Mouse (Mus musculus): ENCODE measurements around the gene Fkbp15.

Gene Fkbp15

DNA sequence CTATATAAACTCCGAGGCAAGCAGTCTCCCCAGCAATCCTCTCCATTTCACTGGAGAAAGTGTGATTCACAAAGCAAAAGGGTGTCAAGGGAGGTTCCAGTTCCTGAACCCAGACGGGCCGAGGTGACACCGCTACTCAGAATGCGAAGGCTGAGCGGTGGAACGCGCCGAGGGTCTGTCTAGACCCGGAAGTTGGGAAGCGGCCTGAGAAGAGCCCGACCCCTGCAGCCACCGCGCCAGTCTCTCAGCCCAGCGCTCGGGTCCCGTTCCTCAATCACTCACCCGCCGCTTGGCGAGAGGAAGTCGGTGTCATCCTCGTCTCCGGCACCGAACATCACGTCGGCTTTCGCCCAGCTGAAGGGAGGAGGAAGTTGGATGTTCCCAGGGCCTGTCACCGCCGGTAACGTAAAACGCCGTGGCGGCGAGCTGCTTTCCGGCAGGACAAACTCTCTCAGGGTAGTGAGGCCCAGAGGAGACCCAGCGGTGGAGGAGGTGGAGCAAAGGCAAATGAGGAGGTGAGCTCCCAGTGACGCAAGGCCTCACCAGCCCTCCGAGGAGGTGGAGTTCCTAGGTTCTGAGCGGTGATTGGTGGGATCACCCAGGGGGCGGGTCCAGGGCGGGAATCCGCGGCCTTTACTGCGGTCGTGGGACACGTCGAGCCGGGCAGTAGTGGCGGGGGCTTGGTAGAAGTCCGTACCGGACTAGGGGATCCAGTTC is at the start of gene Fkbp15, which contains the start of gene Slc31a1:
Gene Fkbp15, minus strand, starts transcription at position 461 of the 717 bp plus-strand sequence.
Gene Slc31a1, plus strand, starts transcription at position 640 of the 717 bp plus-strand sequence.
- DNase-seq, result peak; percentile 96

DNA sequence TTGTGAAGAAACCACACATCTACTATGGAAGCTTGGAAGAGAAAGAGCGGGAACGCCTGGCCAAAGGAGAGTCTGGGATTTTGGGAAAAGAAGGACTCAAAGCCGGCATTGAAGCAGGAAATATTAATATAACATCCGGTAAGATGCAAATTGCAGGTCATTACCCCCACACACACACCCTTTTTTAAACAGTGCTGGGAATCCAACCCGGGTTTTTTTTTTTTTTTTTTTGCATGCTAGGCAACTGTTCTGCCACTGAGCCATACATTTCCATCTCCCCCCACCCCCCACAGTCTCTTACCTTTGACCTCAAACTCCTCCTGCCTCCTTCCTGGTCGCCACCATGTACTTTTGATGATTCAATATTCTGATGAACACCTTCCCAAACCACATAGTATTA is 49.3 kb upstream of the Fkbp15 start:
- DNase-seq, result no peak

DNA sequence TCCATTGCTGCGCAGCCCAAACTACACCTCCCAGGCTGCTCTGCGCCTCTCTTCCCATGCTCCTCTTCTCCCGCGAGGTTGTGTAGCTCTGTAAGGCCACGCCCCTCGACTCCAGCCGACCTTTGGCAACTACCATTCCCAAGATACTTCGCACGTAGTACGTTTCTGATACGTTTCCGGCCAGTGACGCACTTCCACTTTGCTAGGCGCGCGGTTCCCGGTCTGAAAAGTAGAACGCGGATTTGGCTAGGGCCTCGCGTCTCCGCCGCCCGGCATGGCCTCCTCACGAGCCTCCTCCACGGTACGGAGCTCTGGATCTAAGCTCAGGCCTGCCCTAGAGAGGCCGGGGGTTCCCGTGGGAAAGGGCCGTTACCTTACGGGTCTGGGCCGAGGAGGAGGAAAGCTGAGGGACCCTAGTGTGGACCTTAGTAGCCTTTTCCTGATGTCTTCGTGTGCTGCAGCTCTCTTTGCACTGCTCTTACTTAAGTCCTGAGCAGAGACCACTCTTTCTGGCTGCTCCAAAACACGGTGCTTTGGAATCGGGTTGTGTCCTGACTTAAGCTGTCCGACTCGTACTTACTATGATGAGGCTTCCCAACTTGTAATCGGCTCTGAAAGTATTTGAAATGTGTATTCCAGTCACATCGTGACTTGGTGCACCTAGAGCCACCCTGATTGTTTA is 48.4 kb upstream of the Fkbp15 start, which contains the start of the genes Cdc26 and Prpf4:
Gene Cdc26, minus strand, starts transcription at position 42 of the 682 bp plus-strand sequence.
Gene Prpf4, plus strand, starts transcription at position 197 of the 682 bp plus-strand sequence.
- DNase-seq, result peak; percentile 98

DNA sequence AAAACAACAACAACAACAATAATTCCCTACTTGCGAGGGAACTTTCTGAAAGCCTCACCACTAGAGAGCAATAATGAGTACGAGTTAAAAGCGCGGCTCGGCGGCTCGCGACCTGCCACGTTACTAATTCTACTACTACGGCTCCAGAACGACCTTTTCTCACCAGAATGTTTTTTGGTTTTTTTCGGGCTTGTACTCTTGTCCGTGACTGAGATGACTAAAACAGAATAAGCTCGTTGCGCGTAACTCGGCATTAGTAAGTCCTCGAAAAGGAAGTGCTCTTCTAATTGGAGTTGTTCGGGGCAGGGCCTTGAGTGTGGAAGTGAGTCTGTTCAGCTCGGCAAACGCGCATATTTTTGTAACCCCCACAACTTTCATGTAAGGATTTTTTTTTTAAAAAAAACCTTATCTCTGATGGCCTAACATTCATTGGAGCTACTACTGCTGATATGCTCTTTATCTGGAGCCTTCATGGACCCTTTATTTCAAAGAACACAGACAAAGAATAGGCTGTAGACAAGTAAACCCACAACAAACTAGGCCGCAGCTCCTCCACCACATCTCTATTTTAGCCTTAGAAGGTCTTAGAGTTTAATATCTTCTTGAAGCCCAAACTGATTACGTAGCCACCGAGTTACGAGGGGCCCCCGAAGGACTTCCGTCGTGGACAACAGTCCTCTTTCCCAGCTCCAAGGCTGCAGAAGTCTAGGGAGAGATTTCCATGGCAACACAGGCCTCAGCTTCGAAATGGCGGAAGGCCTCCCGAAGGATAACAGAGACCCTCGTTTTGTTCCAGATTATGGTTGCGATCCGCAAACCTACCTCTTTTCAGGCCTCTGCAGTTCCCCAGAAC is 47.6 kb upstream of the Fkbp15 start:
- DNase-seq, result peak; percentile 74

DNA sequence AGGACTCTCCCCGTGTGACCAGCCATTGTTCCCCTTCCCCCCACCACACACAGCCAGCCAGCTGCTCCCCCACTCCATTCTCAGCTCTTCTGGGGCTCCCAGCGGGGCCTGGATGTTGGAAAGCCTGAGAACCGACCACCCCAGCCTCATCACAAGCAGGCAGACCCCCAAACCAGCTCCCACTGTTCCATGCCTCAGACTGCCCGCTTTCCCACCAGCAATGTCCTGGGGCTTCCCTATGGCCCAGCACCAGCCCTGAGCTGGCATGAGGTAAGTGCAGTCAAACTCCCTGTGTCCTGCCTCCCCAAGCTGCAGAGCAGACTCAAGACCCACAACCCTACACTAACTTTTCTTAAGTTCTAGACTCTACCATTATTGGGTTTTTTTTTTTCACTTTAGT is 45.8 kb upstream of the Fkbp15 start:
- DNase-seq, result no peak

DNA sequence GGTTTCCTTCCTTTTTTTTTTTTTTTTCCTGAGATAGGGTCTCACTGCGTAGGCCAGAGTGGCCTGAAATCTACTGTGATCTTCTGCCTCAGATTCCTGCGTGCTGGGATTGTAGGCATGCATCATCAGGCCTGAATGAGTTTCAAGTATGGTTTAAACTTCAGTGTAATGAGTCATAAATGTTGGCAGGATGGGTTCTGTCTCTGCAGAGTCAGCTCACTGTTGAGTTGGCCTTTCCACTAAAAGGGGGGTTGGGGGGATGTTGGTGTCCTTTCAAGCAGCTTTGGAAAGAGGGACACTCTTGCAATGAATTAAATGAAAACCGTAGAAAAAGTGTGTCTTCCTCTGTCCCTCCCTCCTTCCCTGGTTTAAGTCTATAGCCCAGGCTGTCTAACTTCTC is 38.6 kb upstream of the Fkbp15 start:
- DNase-seq, result no peak

DNA sequence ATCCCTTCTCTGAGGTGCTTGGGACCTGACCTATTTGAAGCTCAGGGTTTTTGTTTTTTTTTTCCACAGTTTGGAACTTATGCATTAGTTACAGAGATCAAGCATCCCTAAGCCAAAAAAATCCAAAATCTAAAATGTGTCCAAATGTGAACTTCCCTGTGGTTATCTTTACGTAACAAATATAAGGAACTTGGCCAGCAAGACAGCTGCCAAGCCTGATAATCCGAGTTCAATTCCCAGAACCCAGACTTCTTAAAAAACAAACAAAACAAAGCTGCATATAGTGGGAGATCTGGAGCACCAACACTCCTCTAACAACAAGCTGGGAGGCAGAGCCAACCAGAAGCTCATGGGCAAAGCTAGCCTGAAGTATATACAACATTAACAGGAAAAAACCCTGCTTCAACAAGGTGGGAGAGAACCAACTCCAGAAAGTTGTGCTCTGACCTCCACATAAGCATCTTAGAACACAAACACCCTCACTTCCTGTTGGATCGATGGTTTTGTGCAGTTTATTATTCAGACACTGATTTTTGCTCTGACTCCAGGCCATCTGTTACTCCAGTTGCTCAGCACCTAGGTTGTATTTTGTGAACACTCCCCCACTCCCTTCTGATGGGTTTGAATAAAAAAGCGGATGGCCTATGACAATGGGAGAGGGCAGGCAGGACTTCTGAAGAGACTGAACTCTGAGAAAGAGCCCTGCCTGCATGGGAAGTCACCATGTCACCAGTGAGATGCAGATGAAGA is 37.4 kb upstream of the Fkbp15 start:
- DNase-seq, result no peak

DNA sequence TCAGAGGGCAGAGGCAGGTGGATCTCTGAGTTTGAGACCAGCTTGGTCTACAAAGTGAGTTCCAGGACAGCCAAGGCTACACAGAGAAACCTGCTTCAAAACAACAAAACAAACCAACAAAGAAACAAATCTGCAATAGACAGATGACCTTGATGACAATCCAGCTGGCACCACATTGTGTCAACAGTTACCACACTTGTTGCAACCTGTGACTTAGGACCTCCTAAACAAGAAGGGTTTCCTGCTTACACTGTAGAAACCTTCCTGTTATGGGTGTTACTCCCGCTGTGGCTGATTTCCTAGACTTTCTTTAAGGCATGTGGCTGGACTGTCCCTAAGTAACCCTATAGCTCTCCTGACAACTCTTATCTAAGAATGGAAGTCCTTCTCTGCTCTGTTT is 35.5 kb upstream of the Fkbp15 start:
- no peak for DNase-seq

DNA sequence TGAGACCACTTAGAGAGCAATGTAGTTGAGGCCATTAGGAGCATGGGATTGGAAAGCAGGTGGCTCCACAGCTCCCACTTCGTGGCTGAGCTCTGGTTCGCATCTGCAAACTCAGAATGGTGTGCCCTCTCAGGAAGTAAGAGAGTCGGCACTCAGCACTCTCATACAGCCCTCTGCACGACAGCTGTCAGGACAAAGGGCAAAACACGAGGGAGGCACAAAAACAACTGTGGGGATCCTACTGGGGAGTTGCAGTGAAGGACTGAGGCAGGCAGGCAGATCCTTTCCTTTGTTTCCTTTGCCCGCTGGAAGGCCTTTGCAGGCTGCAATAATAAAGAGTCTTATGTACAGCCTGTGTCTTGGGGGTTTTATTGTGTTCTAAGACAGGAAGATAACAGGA is 33.1 kb upstream of the Fkbp15 start:
- DNase-seq, result no peak

DNA sequence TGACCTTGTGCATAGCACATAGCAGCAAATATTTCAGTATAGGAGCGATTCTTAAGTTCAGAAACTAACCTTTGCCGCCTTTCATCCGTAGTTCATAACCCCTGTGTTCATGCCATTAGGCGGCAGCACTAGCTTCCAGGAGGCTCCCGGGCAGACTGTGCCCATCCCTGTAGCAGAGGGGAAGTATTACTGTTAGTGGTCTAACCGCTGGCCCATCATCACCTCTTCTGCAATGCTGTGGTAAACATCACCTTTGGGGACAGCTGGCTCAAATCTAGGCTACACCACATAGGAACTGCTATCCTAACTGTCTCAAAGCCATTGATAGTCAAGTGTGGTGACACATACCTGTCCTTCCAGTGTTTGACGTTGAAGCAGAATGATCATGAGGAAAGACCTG is 31.5 kb upstream of the Fkbp15 start:
- DNase-seq, result no peak

DNA sequence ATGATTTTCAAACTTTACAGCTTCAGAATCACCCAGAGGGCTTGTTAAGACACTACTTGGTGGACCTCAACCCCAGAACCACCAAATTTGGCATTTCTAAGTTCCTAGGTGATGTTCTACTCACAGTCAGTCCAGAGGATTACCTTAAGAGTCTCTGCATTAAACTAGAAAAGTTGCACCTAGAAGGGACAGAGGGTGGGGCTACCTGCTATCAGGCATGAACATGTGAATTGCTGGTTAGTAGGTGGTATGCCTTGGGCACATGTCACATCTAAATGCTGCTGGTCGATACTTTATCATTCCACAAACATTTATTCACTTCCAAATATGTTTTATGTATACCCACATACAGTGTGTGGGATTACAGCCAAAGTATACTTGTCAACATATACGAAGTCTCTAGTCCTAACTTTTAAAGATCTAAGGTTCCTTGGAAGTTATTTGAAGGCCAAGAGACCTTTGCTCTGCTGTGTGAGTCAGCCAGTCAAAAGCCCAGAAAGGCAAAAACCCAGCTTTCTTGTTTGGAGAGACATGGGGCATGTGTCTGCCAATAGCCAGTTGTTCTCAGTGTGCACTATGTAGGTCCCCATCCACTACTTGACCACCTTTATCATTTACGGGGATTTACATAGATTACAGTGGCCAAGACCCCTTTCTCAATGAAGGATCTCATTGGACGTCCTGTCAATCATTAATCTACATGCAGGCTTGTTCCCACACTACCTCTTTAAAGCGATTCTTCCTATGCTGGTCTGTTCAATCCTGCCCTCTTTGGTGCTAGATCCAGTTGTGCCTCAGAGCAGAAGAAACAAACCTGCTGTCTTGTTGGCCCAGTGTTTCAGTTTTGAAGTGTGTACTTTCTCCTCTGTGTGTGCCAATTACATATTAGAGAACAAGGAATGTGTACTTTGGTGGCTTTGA is 29.5 kb upstream of the Fkbp15 start:
- peak; percentile 23 for DNase-seq

DNA sequence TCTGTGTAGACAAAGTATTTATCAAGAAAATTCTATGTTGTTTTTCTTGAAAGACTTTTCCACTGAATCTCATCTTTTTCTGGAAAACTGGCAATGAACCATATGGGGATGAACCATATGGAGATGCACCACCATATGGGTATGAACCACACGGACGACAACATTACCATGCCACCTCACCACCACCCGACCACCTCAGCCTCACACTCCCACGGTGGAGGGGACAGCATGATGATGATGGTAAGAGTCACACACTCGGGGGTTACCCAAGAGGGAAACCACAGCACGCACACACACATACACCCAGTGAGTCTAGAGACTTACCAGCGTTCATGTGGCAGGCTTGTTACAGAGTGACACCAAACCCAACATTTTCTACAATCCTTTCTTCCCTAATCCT is 25.1 kb upstream of the Fkbp15 start:
- no peak for DNase-seq

DNA sequence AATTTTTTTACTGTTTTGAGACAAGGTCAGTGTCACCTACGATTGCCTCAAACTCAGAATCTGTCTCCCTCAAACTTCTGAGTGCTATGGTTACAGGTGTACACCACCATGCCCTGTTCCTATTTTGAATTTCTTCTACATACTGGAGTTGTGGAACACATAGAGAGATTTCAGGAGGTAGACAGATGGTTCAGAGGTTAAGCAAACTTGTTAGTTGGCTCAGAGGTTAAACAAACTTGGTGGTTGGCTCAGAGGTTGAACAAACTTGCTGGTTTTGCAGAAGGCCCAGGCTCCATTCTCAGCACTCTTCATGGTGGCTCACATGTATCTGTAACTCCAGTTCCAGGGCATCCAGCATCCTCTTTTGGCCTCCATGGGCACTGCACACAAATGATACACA is 23.8 kb upstream of the Fkbp15 start:
- DNase-seq, result no peak

DNA sequence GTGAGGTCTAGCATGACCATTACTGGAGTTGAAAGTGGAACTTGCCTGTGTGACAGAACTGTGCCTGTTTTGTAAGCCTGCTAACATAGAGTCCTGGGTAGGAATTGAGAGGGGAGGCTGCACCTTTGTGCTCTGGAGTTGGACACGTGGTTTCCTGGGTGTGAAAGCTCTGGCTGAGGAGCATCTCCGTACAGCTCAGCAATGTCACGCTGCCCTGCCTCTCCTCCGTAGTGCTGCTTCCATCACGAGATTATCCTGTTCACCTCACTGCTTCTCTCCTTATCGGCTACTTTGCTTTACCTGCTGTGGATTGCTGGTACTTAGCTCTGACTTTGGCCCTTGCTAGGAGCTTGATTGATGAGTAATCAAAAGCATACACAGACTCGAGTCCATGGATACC is 23.4 kb upstream of the Fkbp15 start:
- DNase-seq, result no peak

DNA sequence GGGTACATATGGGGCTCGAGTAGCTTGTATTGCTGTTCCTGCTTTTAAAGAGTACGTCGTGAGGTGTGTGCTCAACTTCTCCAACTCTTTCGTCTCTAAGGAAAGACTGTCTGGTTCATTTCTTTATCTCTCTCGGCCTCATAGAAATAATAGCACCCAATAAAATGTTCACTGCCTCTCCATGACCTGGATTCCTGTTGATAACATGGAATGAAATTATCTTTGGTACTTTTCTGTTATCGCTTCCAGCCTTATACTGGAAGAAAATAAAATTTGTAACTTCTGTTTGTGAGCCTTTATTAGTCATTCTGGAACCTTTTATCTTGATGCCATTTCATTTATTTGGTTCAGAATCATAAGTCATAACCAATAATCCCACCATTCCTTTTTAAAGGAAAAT is 22.9 kb upstream of the Fkbp15 start:
- DNase-seq, result no peak

DNA sequence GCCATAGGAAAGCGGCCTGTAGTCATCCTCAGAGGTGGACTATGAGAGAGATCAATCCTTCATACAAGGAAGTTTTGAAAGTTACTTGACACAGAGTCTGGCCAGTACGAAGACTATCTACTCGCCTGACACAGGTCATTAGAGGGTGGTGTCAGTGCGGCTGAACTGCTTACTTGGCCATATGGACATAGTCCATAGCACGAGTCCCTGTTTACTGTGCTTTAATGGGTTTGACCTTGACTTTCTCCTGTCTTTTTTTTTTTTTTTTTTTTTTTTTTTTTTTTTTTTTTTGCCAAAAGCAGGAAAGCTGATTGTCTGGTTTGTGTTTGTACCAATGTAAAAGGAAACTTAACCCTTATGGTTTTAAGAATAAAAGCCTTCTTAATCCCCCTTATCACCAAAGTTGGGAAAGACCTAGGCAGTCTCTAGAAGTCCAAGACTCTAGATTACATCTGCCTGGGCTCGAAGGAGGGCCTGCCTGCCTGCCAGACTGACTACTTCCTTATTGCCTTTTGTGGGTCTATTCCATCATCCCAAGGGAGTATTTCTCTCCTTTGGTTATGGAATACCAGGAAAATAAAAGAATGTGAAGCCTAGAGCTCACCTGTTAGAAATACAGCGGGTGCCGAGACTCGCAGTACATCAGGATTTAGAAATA is 19.5 kb upstream of the Fkbp15 start:
- DNase-seq, result no peak

DNA sequence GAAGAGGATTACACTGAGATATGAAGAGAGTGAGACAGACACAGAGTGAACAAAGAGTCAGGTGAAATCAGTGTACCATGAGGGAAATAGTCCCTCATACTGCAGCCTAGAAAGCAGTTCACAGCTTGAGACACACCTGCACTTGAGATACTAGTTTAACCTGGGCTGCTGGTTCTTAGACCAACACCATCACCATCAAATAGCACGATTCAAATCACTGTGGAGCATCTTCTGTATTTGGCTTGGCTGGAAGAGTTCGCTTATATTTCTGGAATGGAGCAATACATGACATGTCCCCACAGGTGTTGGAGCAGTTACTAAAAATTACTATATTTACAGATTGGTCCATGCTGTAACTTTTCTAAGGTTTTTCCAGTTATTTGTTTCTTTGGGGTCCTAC is 15.8 kb upstream of the Fkbp15 start:
- no peak for DNase-seq

DNA sequence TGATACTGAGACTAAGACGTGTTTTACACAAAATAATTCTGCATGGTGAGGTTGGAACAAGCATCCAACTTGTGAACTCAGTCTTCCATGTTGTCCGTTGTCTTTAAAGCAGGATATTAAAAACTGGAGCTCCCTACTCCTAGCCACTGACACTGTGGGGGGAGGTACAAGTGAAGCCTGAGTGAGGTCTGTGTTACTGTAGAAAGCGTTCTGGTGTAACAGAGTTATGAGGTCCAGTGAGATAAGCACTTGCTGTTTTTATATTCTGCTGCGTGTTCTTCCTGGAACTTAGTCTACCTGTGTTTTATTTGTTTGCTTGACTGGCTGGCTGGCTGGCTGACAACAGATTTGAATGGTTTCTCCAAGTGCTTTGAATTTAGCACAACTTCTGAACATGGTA is 14.0 kb upstream of the Fkbp15 start:
- DNase-seq, result no peak

DNA sequence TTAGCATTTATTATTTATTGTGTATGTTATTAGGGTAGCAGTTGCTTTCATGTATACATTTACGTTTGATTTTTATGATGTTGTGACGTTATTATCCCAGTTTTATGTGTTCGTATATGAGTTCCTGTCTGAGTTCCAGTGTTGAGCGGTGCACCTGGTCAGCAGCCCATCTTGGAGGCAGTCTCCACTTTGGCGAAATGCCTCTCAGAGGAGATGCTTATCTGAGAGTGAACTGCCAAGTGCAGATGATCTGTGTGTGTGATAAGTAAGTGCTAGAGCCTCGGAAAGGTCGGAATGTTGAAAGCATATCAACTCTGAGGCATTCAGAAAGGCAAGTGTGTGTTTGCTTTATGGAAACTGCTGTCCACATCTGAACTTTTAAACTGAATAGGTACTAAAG is 13.3 kb upstream of the Fkbp15 start:
- no peak for DNase-seq

DNA sequence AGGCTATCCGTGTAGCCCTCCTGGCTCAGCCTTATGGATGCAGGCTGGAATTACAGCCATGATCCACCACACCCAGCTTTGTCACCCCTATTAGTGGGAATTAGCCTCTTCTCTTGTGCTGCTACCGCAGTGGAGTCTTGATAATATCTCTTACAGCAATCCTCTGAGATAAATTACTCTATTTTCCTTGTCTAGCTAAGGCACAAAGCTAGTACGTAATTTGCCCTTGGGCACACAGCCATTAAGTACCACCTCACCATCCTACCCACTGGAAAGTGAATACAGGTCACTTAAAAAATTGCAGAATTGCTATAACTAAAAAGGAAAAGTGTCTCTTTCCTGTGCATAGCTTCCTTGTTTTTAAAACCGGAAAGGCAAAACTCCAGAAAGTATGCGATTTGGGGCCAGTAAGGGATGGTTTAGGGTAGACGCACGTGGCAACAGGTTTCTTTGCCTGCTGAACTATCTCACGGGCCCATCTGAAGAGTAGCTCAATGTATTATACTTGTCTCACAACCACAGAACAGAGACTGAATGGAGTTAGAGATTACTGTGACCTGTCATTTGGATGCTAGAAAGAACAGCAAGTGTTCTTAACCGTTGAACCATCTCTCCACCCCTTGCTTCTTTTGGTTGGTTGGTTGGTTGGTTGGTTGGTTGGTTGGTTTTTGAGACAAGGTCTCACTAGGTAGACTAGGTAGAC is 12.6 kb upstream of the Fkbp15 start:
- no peak for DNase-seq

Data from kidney, adult 18-20 months (tissue).